Mouse (Mus musculus) layer of hippocampus, adult 9-10 months (tissue): ENCODE measurements at regions not wholly inside any gene's neighbourhood (a gene's known extent, or its start where the extent isn't known, plus 50 kb on each side); places are given as distances from the start of the nearest gene placed in this dataset.

ENCODE experiments used
- DNase-seq: peaks from one replicate; pipeline ENCODE4 v3.0.0; 2022; ENCODE audit warnings: low spot score

DNA sequence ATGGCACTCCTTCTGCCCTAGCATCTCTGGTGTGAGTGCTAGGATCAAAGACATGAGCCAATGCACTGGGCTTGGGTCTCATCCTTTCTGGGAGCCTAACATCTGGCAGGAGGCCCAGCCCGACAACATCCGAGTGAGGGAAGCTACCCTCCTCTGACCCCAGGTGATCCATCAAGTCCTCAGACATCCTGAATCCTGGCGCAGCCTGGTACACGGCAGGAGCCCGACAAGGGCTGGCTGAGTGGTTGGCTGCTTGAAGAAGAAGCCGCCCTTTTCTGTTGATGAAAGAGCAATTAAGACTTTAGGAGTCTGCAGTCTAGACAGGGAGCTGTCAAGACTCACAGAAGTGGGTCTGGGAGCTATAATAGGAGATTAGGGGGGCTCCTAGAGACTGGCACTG lies 342.1 kb downstream of the Rps24 start:
- no peak for DNase-seq

DNA sequence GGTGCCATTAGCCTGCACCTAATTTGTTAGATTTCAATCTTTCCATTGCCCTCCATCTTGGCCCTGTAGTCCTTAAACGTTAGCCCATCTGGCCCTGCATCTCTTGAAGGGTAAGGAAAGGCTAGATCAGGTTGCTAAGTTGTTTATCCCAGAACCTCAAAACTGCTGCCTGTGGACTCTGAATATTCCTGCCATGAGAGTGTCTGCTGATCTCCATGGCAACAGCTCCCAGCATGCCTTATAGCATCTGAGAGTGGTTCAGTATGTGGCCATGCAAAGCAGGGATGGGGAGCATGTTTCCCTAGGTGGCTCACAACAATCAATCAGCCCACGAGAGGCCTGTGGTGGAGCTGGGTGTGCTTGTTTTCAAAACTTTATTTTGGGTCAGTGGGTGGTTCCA lies 346.3 kb downstream of the Rps24 start:
- no peak for DNase-seq

DNA sequence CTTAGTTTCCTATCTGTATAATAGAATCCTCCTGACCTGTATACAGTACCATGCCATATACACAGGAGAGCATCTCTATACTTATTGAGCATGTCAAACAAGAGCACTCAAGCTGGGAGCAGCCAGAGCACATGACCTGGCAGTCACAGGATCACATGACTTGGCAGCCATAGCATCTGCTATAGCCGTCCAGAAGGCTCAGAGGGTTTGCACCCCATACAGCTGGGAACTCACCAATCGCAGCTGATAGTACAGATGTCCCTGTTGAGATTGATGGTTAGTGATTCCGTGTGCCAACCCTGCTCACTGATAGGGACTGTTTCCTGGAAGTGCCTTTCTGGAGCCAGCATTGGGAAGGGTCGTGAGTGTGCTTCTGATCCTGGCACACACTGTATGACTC lies 351.3 kb downstream of the Rps24 start:
- DNase-seq, result no peak

DNA sequence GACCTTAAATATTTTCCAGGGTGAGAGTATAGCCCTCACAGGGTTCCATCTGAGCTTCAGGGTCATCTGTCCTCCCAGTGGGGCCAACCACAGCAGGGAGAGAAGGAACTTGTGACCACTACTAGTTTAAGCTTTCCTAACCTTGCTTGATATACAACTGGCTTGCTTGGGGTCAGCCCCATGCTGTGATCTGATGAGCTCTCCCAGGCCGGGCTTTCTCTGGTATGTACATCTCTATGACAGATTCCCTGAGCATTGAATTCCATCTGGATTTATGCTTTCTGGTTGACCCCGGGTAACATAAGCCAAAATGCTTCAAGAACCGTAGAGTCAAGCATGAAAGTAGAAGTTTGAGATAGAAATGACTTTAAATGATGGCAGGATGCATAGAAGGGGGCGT lies 352.1 kb downstream of the Rps24 start:
- no peak for DNase-seq

DNA sequence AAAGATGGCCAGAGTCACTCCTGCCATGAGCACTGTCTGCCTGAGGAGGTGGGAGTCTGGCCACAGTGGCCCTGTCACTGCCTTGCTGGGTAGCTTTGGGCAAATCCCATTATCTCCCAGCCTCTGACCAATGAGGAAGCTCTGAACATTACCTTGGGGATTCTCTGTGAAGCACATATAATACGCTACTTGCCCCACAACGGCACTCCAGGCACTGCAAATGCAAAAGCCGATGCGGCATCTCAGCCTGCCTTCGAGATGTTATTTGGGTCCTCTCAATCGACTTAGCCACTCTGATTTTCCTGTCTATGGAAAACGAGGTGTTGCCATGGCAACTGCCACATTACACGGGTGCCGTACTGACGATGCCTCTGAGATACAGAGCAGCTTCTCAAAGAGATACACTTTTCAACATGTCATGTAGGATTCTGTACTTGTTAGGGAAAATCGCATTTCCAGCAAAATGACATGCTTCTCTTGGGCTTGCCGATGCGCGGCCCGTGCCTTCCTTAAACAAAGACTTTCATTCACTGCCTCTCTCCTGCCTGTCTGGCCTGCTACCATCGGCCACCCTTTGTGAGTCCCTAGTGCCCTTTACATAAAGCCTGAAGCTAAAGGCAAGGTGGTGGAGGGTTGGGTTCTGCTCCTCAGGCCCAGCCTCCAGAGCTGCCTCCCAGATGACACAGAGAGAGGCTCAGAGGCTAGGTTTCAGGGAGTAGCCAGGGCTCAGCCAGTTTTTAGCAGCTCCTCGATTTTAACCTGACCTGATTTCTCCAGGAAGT lies 355.0 kb downstream of the Rps24 start:
- DNase-seq, result peak; percentile 73

DNA sequence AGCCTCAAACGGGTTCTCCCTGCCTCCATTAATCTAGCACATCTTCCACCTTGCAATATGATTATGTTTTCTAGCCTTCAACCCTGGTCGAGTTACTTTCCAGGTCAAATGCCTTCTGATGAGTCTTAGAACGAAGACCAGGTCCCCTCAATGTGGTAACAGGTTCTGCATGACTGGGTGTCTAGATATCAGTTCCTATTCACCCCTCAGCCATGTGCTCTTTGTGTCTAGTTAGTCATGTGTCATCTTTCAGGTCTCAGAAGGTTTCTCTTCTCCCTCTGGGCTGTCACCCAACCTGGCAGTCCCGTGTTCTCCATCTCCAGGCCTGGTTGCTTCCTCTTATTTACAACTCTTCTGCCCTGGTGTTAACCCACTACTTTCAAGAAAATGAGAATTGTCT lies 356.7 kb downstream of the Rps24 start:
- no peak for DNase-seq

DNA sequence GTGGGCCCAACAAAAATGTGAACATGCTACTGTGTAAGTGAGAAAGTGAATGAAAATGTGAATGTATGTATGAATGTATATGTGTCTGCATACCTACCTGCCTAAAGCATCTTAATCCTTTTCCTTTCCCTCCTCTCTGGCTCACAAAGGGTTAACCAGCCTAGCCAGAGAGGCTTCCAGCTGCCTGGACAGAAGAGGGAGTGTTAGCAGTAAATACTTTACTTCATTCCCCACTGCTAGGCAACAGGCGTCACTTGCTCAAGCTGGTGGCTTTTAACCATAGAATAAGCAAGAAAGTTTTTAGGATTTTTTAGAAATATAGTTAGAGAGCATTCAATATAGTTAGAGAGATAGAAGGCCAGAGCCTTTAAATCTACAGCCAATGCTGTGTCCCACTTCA lies 363.6 kb downstream of the Rps24 start:
- DNase-seq, result no peak

DNA sequence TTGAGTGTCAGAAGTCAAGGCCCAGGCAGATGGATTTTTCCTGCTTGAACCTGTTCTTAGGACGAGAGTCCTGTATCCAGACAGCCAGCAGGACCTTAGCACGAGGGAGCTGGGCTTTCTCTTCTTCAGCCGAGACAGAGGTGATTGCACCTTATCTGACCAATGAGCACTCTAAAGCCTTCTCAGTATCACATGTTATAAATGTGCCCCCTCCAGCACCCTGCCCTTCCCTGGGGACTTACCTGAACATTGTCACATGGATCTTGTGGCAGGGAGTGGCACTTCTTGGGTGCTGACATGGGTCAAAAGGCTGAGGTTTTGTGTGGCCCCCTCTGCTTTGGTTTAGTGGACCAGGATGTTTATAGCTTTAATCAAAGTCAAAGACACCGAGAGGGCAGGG lies 367.5 kb downstream of the Rps24 start:
- DNase-seq, result no peak

DNA sequence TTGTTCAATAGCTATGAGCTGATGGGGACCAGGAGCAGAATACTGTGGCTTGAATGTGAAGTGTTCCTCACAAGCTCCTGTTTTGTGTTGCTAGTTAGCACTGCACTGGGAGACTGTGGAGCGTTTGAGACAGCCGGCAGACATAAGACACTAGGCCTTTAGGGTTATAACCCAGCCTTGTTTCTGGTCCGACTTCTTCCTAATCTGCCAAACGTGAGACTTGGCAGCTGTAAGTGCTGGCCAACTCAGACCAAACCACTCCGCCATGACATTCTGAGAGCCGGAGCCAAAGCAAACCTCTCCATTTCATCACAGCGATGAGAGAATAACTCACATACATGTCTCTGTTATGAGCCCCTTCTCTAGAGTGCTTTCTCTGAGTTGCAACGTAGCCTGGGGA lies 375.2 kb downstream of the Rps24 start:
- DNase-seq, result no peak

DNA sequence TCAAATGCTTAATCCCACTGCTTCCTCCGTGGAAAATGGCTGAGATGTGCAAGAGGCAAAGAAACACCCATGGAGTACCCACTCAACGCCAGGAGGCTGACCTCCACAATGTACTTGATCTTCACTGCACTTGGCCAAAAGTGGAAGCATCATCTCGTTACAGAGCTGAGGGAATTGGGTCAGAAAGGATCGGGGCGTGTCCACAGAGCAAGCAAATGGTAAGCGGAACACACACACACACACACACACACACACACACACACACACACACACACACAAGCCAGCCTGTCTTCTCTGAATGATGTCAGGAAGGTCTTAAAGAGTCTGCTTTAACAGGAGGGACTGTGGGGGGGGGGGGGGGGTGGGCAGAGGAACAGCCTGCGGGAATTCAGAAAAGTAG lies 375.7 kb downstream of the Rps24 start:
- DNase-seq, result no peak

DNA sequence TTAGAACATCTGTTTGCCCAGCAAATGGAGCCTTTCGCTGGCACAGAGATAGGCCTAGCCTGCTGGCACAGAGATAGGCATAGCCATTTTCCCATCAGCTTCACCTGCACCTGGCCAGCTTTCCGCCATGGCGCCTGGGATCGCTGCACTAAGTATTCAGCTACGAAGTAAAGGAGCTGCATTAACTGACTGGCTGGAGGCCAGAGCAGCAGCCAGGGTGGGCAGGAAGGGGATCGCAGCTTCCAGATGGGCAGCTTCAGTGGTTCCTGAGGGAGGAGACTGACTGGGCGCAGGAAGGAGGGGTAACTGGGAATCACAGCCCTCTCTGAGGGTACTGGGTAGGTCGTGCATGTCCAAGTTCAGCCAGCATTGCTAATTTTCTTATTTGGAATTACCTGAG lies 376.2 kb downstream of the Rps24 start:
- DNase-seq, result no peak

DNA sequence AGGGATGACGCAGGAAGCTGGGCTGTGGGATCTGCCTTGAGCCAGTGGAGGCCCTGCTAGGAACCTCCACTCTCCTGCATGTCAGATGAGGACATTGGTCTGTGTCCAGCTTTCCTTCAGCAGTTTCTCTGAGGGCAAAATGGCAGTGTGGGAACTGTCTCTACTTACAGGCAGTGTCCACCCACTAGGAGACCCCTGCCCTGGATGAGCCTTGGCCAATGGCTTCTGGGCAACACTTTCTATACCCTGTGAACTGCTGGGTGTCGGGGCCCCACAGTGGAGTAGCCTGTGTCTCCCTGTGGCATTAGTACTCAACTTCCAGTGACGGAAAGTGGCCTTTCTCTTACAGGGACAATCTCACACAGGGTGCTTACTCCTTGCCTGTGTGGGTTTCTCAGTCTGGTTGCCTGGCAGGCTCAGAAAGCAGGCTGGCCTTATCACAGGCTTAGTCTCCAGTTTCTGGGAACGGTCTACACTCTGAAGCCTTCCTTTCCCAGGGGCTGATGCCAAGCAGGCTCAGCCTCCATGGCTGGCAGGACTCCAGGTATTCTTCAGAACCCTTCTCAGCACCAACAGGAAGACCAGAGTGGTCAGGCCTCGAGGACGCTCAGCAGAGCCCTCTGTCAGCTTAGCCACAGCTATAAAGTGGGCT lies 378.8 kb downstream of the Rps24 start:
- no peak for DNase-seq

DNA sequence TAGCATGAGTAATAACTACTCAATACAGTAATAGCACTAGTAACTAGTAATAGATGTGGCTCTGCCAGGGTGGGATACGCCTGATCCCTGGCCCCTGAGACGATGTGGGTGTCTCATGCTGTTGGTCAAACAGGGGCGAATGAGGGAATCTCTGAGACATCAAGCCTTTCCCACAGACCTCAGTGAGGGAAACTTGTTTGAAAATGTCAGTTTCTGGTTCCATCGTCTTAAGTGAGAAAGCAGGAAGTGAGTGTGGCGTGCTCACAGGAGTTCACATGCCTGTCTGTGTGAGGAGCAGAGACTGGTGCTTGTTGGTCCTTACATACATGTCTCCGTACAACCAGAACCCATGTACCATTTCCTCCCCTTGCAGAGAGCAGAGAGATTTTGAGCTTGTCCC lies 380.9 kb downstream of the Rps24 start:
- no peak for DNase-seq

DNA sequence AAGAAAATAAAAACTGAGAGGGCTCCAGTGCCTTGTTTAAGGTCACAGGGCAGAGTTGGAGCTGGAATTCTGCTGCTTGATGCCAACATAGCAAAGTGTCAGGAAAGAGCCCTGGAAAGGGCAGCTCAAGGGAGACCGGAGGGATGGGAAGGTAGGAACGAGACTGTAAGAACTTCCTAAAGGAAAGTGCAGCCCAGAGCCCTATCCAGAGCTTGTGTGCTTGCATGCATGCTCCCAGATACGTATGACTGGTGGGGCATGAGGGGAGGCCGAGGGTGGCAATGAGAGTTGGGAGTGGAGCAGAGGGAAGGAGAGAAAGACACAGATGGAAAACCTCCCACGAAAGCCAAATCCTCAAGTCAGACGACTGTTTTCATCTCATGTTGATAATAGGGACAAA lies 381.8 kb downstream of the Rps24 start:
- no peak for DNase-seq

DNA sequence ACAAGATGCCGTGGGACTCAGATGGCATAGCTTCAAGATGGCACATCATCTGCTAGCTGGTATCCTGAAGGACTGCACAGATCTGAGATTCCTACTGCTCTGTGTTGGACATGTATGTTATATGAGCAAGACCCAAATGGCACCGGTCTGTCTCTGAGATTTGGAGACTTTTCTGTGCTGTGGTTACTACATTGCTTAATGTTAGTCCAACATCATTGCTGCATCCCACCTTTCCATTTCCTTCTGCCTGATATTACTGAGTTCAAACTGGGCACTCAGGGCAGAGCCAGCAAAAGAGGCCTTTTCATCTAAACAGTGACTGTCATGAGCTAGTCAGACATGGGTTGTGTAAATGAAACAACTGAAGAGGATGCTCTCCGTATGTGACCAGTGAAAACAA lies 383.3 kb downstream of the Rps24 start:
- no peak for DNase-seq

DNA sequence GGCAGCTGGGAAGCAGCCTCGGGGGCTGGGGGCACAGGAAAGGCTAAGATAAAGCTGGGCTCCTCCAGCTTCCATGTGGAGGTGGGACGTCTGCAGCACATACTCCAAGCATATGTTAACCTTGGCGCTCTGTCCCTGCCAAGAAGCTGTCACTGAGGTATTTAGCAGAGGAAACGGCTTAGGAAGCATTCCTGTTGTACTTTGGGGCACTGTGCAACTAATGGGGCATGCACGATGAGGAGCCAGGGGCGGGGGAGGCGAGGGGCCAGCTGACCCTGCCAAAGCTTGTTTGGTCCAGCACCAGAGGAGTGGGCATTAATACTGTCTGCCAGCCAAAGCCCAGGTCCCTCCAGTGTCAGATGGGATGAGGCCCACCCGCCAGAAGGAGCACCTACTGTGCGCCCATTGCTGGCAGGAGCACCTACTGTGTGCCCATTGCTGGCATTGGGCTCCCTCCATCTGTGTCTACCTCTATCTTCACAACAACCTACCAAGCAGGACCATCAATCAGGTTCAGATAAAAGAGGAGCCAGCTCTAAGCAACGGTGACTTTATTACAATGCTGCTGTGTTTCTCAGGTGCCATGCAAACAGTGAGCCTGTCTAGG lies 384.6 kb downstream of the Rps24 start:
- DNase-seq, result no peak

DNA sequence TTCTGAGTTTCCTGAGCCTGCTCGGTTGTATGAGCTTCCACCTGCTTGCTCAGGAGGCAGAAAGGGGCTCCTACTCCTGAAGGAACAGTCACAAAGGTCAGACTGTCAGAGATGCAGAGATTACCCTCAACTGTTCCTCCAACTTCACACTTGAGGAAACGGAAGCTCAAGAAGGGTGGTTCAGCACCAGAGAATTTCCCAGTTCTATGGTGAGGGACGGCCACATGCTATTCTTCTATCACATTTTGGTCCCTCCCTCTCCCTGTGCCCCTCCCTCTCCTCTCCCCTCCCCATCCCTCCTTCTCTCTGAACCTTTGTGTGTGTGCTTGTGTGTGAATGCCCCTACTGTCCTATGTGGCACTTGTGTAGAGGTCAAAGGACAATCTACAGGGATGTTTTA lies 386.0 kb downstream of the Rps24 start:
- no peak for DNase-seq

DNA sequence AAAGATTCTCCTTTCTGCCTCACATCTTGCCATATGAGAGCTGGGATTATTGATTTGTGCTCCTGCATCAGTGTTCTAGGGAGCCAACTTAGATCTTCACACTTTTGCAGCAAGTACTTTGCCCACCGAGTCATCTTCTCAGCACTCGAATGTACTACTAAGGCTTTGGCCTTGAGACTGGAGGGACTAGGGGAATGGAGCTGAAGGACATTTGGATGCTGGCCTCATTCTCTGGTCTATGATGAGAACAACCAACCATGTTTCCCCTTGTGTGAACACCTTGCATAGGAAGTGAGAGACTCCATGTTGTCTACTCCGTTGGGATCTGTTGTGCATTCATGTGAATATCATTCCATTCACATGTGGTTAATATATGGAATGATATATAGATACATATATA lies 386.5 kb downstream of the Rps24 start:
- DNase-seq, result no peak

DNA sequence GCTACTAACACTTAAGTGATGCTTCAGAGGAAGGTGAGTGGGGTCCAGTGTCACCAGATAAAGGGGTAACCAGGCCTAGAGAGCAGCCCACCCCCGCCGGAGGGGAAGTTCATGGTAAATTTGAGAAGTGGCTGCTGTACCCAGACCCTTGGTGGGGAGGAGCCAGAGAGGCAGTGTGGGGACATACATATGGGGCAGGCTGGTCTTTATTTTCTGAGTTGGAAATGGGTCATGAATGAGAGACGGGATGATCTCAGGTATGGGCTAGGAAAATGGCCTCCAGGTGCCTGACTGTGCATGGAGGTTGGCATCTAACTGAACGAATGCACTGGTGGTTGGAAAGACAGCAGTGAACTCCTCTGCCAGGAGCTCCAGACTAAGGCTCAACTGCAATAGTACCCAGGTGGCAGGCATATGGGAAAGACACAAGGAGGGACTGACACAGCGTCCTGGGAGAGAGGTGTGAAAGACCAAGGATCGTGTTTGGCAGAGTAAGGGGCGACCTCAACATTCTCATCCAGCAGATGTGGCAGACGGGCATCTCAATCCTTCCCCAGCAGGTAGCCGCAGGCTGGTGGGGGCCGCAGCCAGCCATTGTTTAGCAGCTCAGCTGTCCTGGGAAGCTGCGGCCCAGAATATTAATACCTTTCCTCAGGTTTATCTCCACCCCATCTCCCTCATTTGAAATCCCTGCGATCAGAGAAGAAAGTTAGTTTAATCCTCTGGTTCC lies 387.7 kb downstream of the Rps24 start:
- DNase-seq, result no peak

DNA sequence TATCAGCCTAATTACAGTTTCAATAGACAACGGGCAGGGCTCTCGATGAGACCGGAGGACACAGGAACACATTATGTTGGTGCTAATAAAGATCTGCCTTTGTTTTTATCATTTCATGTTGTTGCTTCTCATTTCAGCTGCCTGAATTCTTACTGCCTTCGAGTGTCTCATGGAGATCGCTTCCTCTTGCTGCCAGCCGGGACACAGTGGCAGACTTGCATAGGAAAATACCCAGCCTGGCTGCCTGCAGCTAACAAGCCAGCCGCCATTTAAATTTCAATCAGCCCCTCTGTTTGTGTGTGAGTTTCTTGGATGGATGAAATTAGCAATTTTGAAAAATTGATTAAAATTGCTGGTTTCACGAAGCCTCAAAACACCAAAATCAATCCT lies 388.2 kb downstream of the Rps24 start:
- DNase-seq, result no peak

DNA sequence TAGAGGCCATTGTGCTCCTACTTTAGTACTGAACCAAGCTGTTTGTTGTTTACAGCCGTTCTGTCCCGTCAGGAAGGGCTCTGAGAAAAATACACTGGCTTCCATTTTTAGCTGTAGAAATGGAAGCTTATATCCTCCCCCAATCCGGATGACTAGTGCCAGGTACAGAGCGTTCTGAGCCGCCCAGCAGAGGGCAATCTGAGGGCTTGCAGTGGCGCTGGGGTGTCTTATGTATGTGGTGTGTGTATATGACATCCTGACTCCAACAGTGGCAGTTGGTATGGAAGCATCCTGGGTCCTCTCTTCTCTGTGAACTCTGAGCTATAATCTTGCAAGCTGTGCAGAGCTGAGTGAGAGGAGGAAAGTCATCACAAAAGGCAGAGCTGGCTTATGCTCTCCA lies 389.0 kb downstream of the Rps24 start:
- DNase-seq, result no peak

DNA sequence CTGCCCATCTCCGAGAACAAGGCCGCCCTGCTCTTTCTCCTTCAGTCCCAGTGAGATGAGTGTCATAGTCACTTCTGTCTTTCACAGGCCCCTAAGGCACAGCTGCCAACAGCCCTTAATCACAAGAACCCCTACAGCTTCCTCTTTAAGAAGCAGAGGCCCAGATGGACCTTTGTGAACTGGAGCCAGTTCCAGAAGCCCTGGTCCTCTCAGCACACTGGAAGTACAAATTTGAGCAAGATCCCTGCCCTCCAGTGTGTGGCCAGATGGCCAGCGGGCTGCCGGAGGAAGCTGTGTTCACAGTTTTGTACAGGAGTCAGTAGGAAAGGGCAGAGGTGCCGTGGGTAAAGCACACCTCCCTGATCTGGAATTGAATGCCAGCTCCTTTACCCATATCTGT lies 389.6 kb downstream of the Rps24 start:
- DNase-seq, result no peak

DNA sequence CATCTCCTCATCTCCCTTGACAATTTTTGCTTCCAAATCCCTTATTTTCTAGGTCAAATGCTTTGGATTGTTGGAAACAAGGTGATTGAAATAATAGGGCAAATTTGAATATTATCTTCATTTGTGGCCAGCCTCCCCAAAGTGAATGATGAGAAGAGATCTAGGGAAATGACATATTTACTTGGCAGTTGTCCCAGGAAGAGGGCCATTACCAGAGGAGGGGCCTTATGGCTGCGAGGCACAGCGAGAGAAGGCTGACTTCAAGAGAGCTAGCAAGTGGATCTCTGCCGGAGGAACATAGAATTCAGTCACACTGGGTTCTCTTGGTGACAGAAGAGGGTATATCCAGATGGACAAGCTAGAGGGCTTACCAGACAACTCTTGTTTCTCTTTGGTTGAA lies 390.9 kb downstream of the Rps24 start:
- DNase-seq, result no peak
